Mouse (Mus musculus) thymus, adult 2 months (tissue): ENCODE measurements around the gene Dnah12.

Source experiments
- CTCF ChIP-seq: fragments of 200-500 bp; IDR thresholded peaks from 2 replicates; pipeline ENCODE4 v1.5.1; 2012; ENCODE audit warnings: mild to moderate bottlenecking, control low read depth, low read length, moderate library complexity, borderline replicate concordance; ENCODE audit not compliant: control insufficient read depth, poor library complexity, insufficient read depth; ENCODE audit errors: extremely low read depth
- POLR2A ChIP-seq: fragments of 200-500 bp; IDR thresholded peaks from 2 replicates; pipeline ENCODE4 v1.6.1; 2012; ENCODE audit warnings: mild to moderate bottlenecking, low read length, control low read depth, moderate library complexity; ENCODE audit not compliant: control insufficient read depth, poor library complexity, insufficient read depth; ENCODE audit errors: extremely low read depth

- no peak for TF ChIP-seq POLR2A
- TF ChIP-seq CTCF = no peak
These were observed 65.5 kb downstream of the Dnah12 start for GRCm38 (mm10) chr14:26758566-26758965.
